Mouse (Mus musculus) right cerebral cortex, postnatal 14 days (tissue): Measurements from ENCODE around the gene Prame.
"Not testable (repeated sequence)": the region's sequence is repeated elsewhere in the genome, so short reads cannot be mapped to it uniquely, and the experiment has no call there.

Experiments
- DNase-seq: peaks from one replicate; pipeline ENCODE4 v3.0.0; 2022

Prame gene

GRCm38 (mm10) chrX:135627605-135628004 lies at the start of gene Prame:
Gene Prame, minus strand, starts transcription at chrX:135627705.
- DNase-seq: no peak

GRCm38 (mm10) chrX:135652173-135652772 lies 24.8 kb upstream of the Prame start:
- no peak for DNase-seq

GRCm38 (mm10) chrX:135601298-135602029 lies 26.0 kb downstream of the Prame start:
- DNase-seq: not testable (repeated sequence)

GRCm38 (mm10) chrX:135598677-135599076 lies 28.8 kb downstream of the Prame start, which contains the start of gene Nxf7:
Gene Nxf7, minus strand, starts transcription at chrX:135598777.
- DNase-seq: no peak

GRCm38 (mm10) chrX:135598096-135598495 lies 29.4 kb downstream of the Prame start:
- DNase-seq: no peak

GRCm38 (mm10) chrX:135576412-135576811 lies 51.1 kb downstream of the Prame start:
- no peak for DNase-seq

- not testable (repeated sequence) for DNase-seq
Observed at GRCm38 (mm10) chrX:135574958-135575628, 52.4 kb downstream of the Prame start.

- not testable (repeated sequence) for DNase-seq
Observed at GRCm38 (mm10) chrX:135574261-135574957, 53.1 kb downstream of the Prame start.

- DNase-seq: peak; percentile 47
Observed at GRCm38 (mm10) chrX:135569467-135569866, 58.0 kb downstream of the Prame start.

- not testable (repeated sequence) for DNase-seq
Observed at GRCm38 (mm10) chrX:135564934-135565333, 62.6 kb downstream of the Prame start.
